Comparison of ENCODE assay signal across 9 mouse cellular contexts in the genomic region with DNA sequence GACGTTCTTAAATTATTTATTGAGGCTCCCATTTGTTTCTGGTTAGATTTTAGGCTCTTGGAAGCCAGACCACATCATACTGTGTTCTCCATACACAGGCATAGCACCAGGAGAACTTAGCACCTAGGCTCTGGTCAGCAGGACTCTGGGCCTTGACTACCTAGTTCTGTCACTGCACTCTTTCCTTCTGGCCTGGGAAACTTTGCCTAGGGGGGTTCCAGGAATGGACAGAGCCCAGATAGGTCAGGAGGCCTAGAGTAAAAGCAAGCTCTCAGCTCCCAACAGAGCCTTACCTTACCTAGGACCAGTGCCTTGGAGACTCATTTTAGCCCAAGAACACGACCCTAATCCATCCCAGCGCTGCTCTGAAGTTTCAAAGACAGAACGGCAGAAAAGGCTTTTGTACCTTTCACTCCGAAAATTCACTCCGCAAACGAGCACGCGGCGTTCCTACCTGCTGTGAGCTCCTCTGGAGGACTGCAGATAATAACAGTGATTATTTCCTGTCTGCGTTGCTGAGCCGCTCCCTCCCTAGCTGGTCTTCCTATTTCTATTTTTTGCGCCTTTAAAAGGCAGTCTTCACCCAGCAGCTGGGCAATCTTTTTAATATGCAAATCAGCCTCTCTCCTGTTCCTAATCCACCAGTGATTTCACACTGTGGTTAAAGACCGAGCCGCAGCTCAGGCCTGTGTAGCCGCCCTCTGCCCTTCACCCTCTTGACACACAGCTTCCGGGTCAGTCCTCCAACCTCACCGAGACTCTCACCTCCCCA. TPM values are rescaled to one million over a fixed set of nuclear protein-coding genes. Genes with fewer than 3 reads are reported as not detected.
A peak's percentile ranks its signal among the peaks of the same experiment; 100 is the strongest.
DNase-seq lines count a peak whose midpoint lies in the region; ATAC-seq and TF ChIP-seq lines count a peak whose summit lies in the region.
"Had no signal": no experiment of that assay in that cellular context is flagged by ENCODE, and none has a peak within 500 bp of the region (broad histone marks: within the 10 kb centered on the region; RNA-seq: fewer than 3 reads in every experiment).

No protein-coding gene starts in this region.

- in situ Hi-C loops in ES-E14 (cut with MboI; ENCODE audit: low sequenced_read_pairs in 2 of 2, unreplicated experiment in 2 of 2): no loop called here

- H3K27ac ChIP-seq in heart, embryonic 12.5 days (ENCODE audit: poor library complexity, severe bottlenecking): peak overlapping the region; percentile 72
- no peak overlapping the region; the same call in 1 of the 2 replicates for H3K27ac ChIP-seq in ES-E14 (ENCODE audit: insufficient read depth, low read depth, low read length, poor library complexity, severe bottlenecking)
- H3K27ac ChIP-seq in hindbrain, embryonic 10.5 days: peak overlapping the region; percentile 80
- H3K27ac ChIP-seq in midbrain, embryonic 14.5 days (replicated peaks; ENCODE audit: low read depth, low read length): peak overlapping the region; percentile 67
- no peak overlapping the region for H3K27ac ChIP-seq in cerebellum, adult 2 months (ENCODE audit: insufficient read depth, low read length)

- no peak for ATAC-seq in heart, embryonic 12.5 days (ENCODE audit: insufficient number of reproducible peaks, low FRiP score)
- ATAC-seq in midbrain, embryonic 14.5 days (ENCODE audit: low FRiP score, low TSS enrichment): peak; percentile 34; the same call in 1 of the 2 replicates

- WGBS in heart, embryonic 12.5 days: 15% methylated on average over 18 of the region's 18 CpGs
- 9% methylated on average over 18 of the region's 18 CpGs for WGBS in hindbrain, embryonic 10.5 days
- 5% methylated on average over 18 of the region's 18 CpGs for WGBS in midbrain, embryonic 14.5 days
- WGBS in cerebellum, adult 2 months: 39% methylated on average over 18 of the region's 18 CpGs

- TF ChIP-seq CTCF in cerebellum, adult 2 months (IDR thresholded peaks at IDR 0.05; ENCODE audit: borderline replicate concordance, insufficient read depth, low read depth, low read length): no peak

- H3K27me3 ChIP-seq in heart, embryonic 12.5 days (replicated peaks): peaks cover 9% of the 10 kb centered on the region
- H3K27me3 ChIP-seq in hindbrain, embryonic 10.5 days (ENCODE audit: insufficient read depth, poor library complexity, severe bottlenecking): no peaks in the 10 kb centered on the region
- no peaks in the 10 kb centered on the region for H3K27me3 ChIP-seq in midbrain, embryonic 14.5 days (ENCODE audit: control insufficient read depth, insufficient read depth, low read length)
- no peaks in the 10 kb centered on the region for H3K27me3 ChIP-seq in cerebellum, adult 2 months (ENCODE audit: control insufficient read depth, insufficient read depth, low read length)

- H3K9ac ChIP-seq in heart, embryonic 12.5 days: 0 out of 2 replicates have a peak overlapping the region, but pooled peaks have one; percentile 19
- peak overlapping the region; percentile 26 for H3K9ac ChIP-seq in ES-E14 (ENCODE audit: insufficient read depth, low read depth, low read length, poor library complexity, severe bottlenecking)
- H3K9ac ChIP-seq in midbrain, embryonic 14.5 days (replicated peaks; ENCODE audit: low read length): 0 out of 2 replicates have a peak overlapping the region, but pooled peaks have one; percentile 9

- H3K4me1 ChIP-seq in heart, embryonic 12.5 days (replicated peaks): peaks cover 45% of the 10 kb centered on the region
- peaks cover 2 to 35% of the 10 kb centered on the region in 2 experiments; a peak in 3 of 4 replicates for H3K4me1 ChIP-seq in ES-E14 (ENCODE audit: control insufficient read depth in 2 of 2, insufficient read depth in 2 of 2, low read length in 2 of 2, poor library complexity in 1 of 2)
- peaks cover 48% of the 10 kb centered on the region for H3K4me1 ChIP-seq in hindbrain, embryonic 10.5 days (replicated peaks)
- peaks cover 18% of the 10 kb centered on the region for H3K4me1 ChIP-seq in midbrain, embryonic 14.5 days (ENCODE audit: control insufficient read depth, insufficient read depth, low read length)
- peaks cover 4% of the 10 kb centered on the region; the same call in 1 of the 2 replicates for H3K4me1 ChIP-seq in cerebellum, adult 2 months (ENCODE audit: control insufficient read depth, insufficient read depth, low read length)

- H3K9me3 ChIP-seq in heart, embryonic 12.5 days (replicated peaks): no peaks in the 10 kb centered on the region
- no peaks in the 10 kb centered on the region for H3K9me3 ChIP-seq in ES-E14 (ENCODE audit: control insufficient read depth, insufficient read depth, low read depth, low read length)
- H3K9me3 ChIP-seq in hindbrain, embryonic 10.5 days: no peaks in the 10 kb centered on the region
- H3K9me3 ChIP-seq in midbrain, embryonic 14.5 days (ENCODE audit: control insufficient read depth, low read length): no peaks in the 10 kb centered on the region

- no peak for TF ChIP-seq POLR2A in cerebellum, adult 2 months (IDR thresholded peaks at IDR 0.05; ENCODE audit: borderline replicate concordance, insufficient read depth, low read length)

- H3K4me3 ChIP-seq in heart, embryonic 12.5 days: no peak overlapping the region
- H3K4me3 ChIP-seq in ES-E14 (ENCODE audit: insufficient read depth in 1 of 2, low read depth in 1 of 2, low read length in 2 of 2, poor library complexity in 1 of 2, severe bottlenecking in 1 of 2): peak overlapping the region; percentile 32 to 40
- peak overlapping the region; percentile 26 for H3K4me3 ChIP-seq in hindbrain, embryonic 10.5 days
- H3K4me3 ChIP-seq in midbrain, embryonic 14.5 days (replicated peaks; ENCODE audit: low read depth, low read length): 0 out of 2 replicates have a peak overlapping the region, but pooled peaks have one; percentile 7
- no peak overlapping the region for H3K4me3 ChIP-seq in cerebellum, adult 2 months (replicated peaks; ENCODE audit: insufficient read depth, low read depth, low read length)

- no peak for DNase-seq in heart, adult 9 months (ENCODE audit: low spot score in 2 of 2)
- no peak for DNase-seq in ES-E14 (ENCODE audit: low read depth, low spot score)
- peak; percentile 42 for DNase-seq in hindbrain, embryonic 10.5 days (ENCODE audit: low spot score)
- peak; percentile 62 for DNase-seq in midbrain, embryonic 14.5 days
- DNase-seq in adrenal gland, adult 8-10 months: no peak
- no peak for DNase-seq in cerebellum, adult 2 months
- no peak for DNase-seq in gastrocnemius, postnatal 4 days (ENCODE audit: low spot score in 2 of 2)

- peak overlapping the region; percentile 30 for H3K4me2 ChIP-seq in heart, embryonic 12.5 days
- peak overlapping the region; percentile 44 for H3K4me2 ChIP-seq in midbrain, embryonic 14.5 days (ENCODE audit: low read length)

- no peaks in the 10 kb centered on the region for H3K36me3 ChIP-seq in heart, embryonic 12.5 days
- no peaks in the 10 kb centered on the region for H3K36me3 ChIP-seq in ES-E14 (ENCODE audit: control insufficient read depth, insufficient read depth, low read length, poor library complexity, severe bottlenecking)
- H3K36me3 ChIP-seq in hindbrain, embryonic 10.5 days: no peaks in the 10 kb centered on the region
- H3K36me3 ChIP-seq in midbrain, embryonic 14.5 days (ENCODE audit: control insufficient read depth, insufficient read depth, low read length): no peaks in the 10 kb centered on the region

TF ChIP-seq in ES-E14, 5 proteins besides CTCF, POLR2A, EP300 and RAD21:
- TF ChIP-seq HCFC1 (IDR thresholded peaks at IDR 0.05; ENCODE audit: borderline replicate concordance, insufficient read depth, low read length) (no peak), MAFK (IDR thresholded peaks at IDR 0.05; ENCODE audit: insufficient read depth, low read depth, low read length) (no peak), CHD2 (IDR thresholded peaks at IDR 0.05; ENCODE audit: low read depth, low read length) (no peak), ZC3H11A (IDR thresholded peaks at IDR 0.05; ENCODE audit: borderline replicate concordance, low read depth, low read length) (no peak), ZNF384 (IDR thresholded peaks at IDR 0.05; ENCODE audit: low read depth, low read length) (no peak)

RNA-seq across cellular contexts. Expression of gene Rab4a, which starts 52.0 kb away (rescaled TPM):
- 42.3 and 47.2 TPM in 2 replicates for polyA plus RNA-seq in heart, embryonic 12.5 days (2016; fragmentation: Nextera tagmentation; extraction: Ambion mirVana)
- 22.1 and 29.6 TPM in 2 replicates for total RNA-seq in ES-E14 (2012; rRNA removed)
- polyA plus RNA-seq in hindbrain, embryonic 10.5 days (2016; fragmentation: Nextera tagmentation; extraction: Ambion mirVana): 66.4 and 76.6 TPM in 2 replicates
- 69.8 and 75.8 TPM in 2 replicates for polyA plus RNA-seq in midbrain, embryonic 14.5 days (2014; fragmentation: Nextera tagmentation; extraction: Ambion mirVana)
- total RNA-seq in adrenal gland, adult 8-10 months (2022): 10 to 100 TPM; 24.3 to 40.6 (median 34.0) TPM
- polyA plus RNA-seq in cerebellum, adult 2 months (2012; rRNA removed): 102 and 111 TPM in 2 replicates
- 10 to 100 TPM; 14.2 to 14.3 TPM for total RNA-seq in gastrocnemius, postnatal 4 days (2021)
- total RNA-seq: CH12.LX had no signal

Comparison
In these comparisons a context has a peak if more than half of its experiments do, and no peak if none do; other contexts are left out.
1. H3K27ac ChIP-seq: peak in heart, embryonic 12.5 days (single experiment), hindbrain, embryonic 10.5 days (single experiment) and midbrain, embryonic 14.5 days (single experiment); none in ES-E14 (single experiment) and cerebellum, adult 2 months (single experiment).
2. H3K4me3 ChIP-seq: peak in ES-E14 (2 of 2), hindbrain, embryonic 10.5 days (single experiment) and midbrain, embryonic 14.5 days (single experiment); none in heart, embryonic 12.5 days (single experiment) and cerebellum, adult 2 months (single experiment).
3. DNase-seq: peak in hindbrain, embryonic 10.5 days (single experiment) and midbrain, embryonic 14.5 days (single experiment); none in heart, adult 9 months (0 of 2), ES-E14 (single experiment), adrenal gland, adult 8-10 months (single experiment), cerebellum, adult 2 months (0 of 2) and gastrocnemius, postnatal 4 days (0 of 2).
4. Peak in every context shown above with its lines, with median percentiles within 50 percentile points of each other: H3K9ac ChIP-seq.